Mouse (Mus musculus) limb, embryonic 15.5 days (tissue): ENCODE measurements around the gene Fcho2. TPM values are rescaled to one million over a fixed set of nuclear protein-coding genes. Genes with fewer than 3 reads are reported as not detected.
"Not testable (repeated sequence)": the region's sequence is repeated elsewhere in the genome, so short reads cannot be mapped to it uniquely, and the experiment has no call there.

Experiments
- ATAC-seq: fragments of 200-750 bp; cut with Nextera tagmentation; 2 replicates; pipeline ENCODE4 v1.8.0; 2017; ENCODE audit warnings: low read depth, moderate TSS enrichment; ENCODE audit not compliant: insufficient number of reproducible peaks, low FRiP score, low TSS enrichment
- H3K27ac ChIP-seq: fragments of 300-500 bp; sonication (generic); 2 replicates; pipeline ENCODE4 v1.5.1; 2015; ENCODE audit warnings: moderate library complexity, mild to moderate bottlenecking, inconsistent platforms
- H3K27me3 ChIP-seq: fragments of 300-500 bp; sonication (generic); 2 replicates; pipeline ENCODE4 v1.6.1; 2015; ENCODE audit warnings: inconsistent platforms
- H3K36me3 ChIP-seq: fragments of 300-500 bp; sonication (generic); 2 replicates; pipeline ENCODE4 v1.6.1; 2015; ENCODE audit warnings: inconsistent platforms
- H3K4me1 ChIP-seq: fragments of 300-500 bp; sonication (generic); 2 replicates; pipeline ENCODE4 v1.6.1; 2015; ENCODE audit warnings: inconsistent platforms
- H3K4me2 ChIP-seq: fragments of 300-500 bp; sonication (generic); 2 replicates; pipeline ENCODE4 v1.6.1; 2015; ENCODE audit warnings: mild to moderate bottlenecking, inconsistent platforms
- H3K4me3 ChIP-seq: fragments of 300-500 bp; sonication (generic); 2 replicates; pipeline ENCODE4 v1.5.1; 2015; ENCODE audit warnings: mild to moderate bottlenecking, inconsistent platforms
- H3K9ac ChIP-seq: fragments of 300-500 bp; sonication (generic); 2 replicates; pipeline ENCODE4 v1.6.1; 2015; ENCODE audit warnings: inconsistent platforms
- H3K9me3 ChIP-seq: fragments of 300-500 bp; sonication (generic); 2 replicates; pipeline ENCODE4 v1.6.1; 2016; ENCODE audit warnings: inconsistent platforms
- WGBS: fragments of 180-500 bp; shearing (Covaris S2); methylation state at CpG from one replicate; pipeline ENCODE4 v1.1.7; 2015; 5-methylcytosine and 5-hydroxymethylcytosine counted together
- polyA plus RNA-seq: library from polyadenylated mRNA; unstranded; fragments of >200 nt; fragmentation: Nextera tagmentation; extraction: Ambion mirVana; gene quantifications from 2 replicates; pipeline ENCODE4 v1.2.1, GENCODE M21; 2015

Gene Fcho2
- 29.3 and 32.4 TPM in 2 replicates for polyA plus RNA-seq

GRCm38 (mm10) chr13:98815147-98815785, at the start of gene Fcho2:
Gene Fcho2, minus strand, starts transcription at chr13:98815449.
- peak within 1 kb of the TSS; percentile 98 for H3K27ac ChIP-seq
- ATAC-seq: peak; percentile 96

GRCm38 (mm10) chr13:98855291-98855690, 40.0 kb upstream of the Fcho2 start:
- 86% methylated on average over 8 of the region's 8 CpGs for WGBS
- Histone ChIP-seq H3K27ac (no peak overlapping the region), H3K4me3 (no peak overlapping the region), H3K36me3 (peaks cover 63% of the 10 kb centered on the region), H3K4me2 (no peak overlapping the region), H3K9me3 (no peaks in the 10 kb centered on the region), H3K27me3 (no peaks in the 10 kb centered on the region), H3K9ac (no peak overlapping the region), H3K4me1 (no peaks in the 10 kb centered on the region)
- ATAC-seq: no peak

More at GRCm38 (mm10) chr13:98815147-98815785, at the start of gene Fcho2:
- under 1% methylated on average over 61 of the region's 61 CpGs for WGBS
- no peaks in the 10 kb centered on the region for H3K27me3 ChIP-seq
- H3K4me1 ChIP-seq: peaks cover 18% of the 10 kb centered on the region; the same call in 1 of the 2 replicates
- H3K36me3 ChIP-seq: no peaks in the 10 kb centered on the region
- peak within 1 kb of the TSS; percentile 95 for H3K9ac ChIP-seq
- peak within 1 kb of the TSS; percentile 50 for H3K4me2 ChIP-seq
- H3K4me3 ChIP-seq: peak within 1 kb of the TSS; percentile 90
- H3K9me3 ChIP-seq: no peaks in the 10 kb centered on the region

- no peaks in the 10 kb centered on the region for H3K4me1 ChIP-seq
- ATAC-seq: no peak
- H3K4me3 ChIP-seq: no peak overlapping the region
- peaks cover 38% of the 10 kb centered on the region for H3K36me3 ChIP-seq
- no peak overlapping the region for H3K9ac ChIP-seq
- WGBS: 96% methylated on average over 1 of the region's 1 CpGs
- no peak overlapping the region for H3K4me2 ChIP-seq
- no peaks in the 10 kb centered on the region for H3K9me3 ChIP-seq
- no peaks in the 10 kb centered on the region for H3K27me3 ChIP-seq
- H3K27ac ChIP-seq: no peak overlapping the region
Observed at GRCm38 (mm10) chr13:98845794-98846193, 30.5 kb upstream of the Fcho2 start.

- Histone ChIP-seq H3K4me2 (no peak overlapping the region), H3K4me3 (no peak overlapping the region), H3K27ac (no peak overlapping the region), H3K4me1 (no peaks in the 10 kb centered on the region), H3K27me3 (no peaks in the 10 kb centered on the region), H3K9ac (no peak overlapping the region), H3K9me3 (no peaks in the 10 kb centered on the region), H3K36me3 (peaks cover 28% of the 10 kb centered on the region)
- WGBS: 88% methylated on average over 6 of the region's 6 CpGs
- ATAC-seq: no peak
Observed at GRCm38 (mm10) chr13:98836423-98837088, 21.3 kb upstream of the Fcho2 start.

GRCm38 (mm10) chr13:98835740-98836139, 20.5 kb upstream of the Fcho2 start:
- Histone ChIP-seq H3K4me3 (no peak overlapping the region), H3K27me3 (no peaks in the 10 kb centered on the region), H3K9me3 (no peaks in the 10 kb centered on the region), H3K27ac (no peak overlapping the region), H3K4me2 (no peak overlapping the region), H3K9ac (no peak overlapping the region), H3K36me3 (peaks cover 25% of the 10 kb centered on the region), H3K4me1 (no peaks in the 10 kb centered on the region)
- no peak for ATAC-seq
- WGBS: 91% methylated on average over 5 of the region's 5 CpGs

- Histone ChIP-seq H3K4me1 (no peaks in the 10 kb centered on the region), H3K36me3 (peaks cover 19% of the 10 kb centered on the region), H3K9me3 (no peaks in the 10 kb centered on the region), H3K9ac (no peak overlapping the region), H3K4me3 (no peak overlapping the region), H3K27me3 (no peaks in the 10 kb centered on the region), H3K27ac (no peak overlapping the region), H3K4me2 (no peak overlapping the region)
- WGBS: 84% methylated on average over 3 of the region's 3 CpGs
- no peak for ATAC-seq
Observed at GRCm38 (mm10) chr13:98834723-98835122, 19.5 kb upstream of the Fcho2 start.

- 32% methylated on average over 1 of the region's 1 CpGs for WGBS
- Histone ChIP-seq H3K4me2 (no peak overlapping the region), H3K27ac (no peak overlapping the region), H3K9me3 (no peaks in the 10 kb centered on the region), H3K9ac (no peak overlapping the region), H3K4me3 (no peak overlapping the region), H3K36me3 (peaks cover 16% of the 10 kb centered on the region), H3K27me3 (no peaks in the 10 kb centered on the region), H3K4me1 (no peaks in the 10 kb centered on the region)
- no peak for ATAC-seq
Observed at GRCm38 (mm10) chr13:98834199-98834598, 18.9 kb upstream of the Fcho2 start.

GRCm38 (mm10) chr13:98832451-98833450, 17.5 kb upstream of the Fcho2 start:
- Histone ChIP-seq H3K9ac (no peak overlapping the region), H3K4me1 (no peaks in the 10 kb centered on the region), H3K4me2 (no peak overlapping the region), H3K9me3 (no peaks in the 10 kb centered on the region), H3K27ac (no peak overlapping the region), H3K36me3 (peaks cover 11% of the 10 kb centered on the region), H3K27me3 (no peaks in the 10 kb centered on the region), H3K4me3 (no peak overlapping the region)
- ATAC-seq: no peak
- WGBS: 76% methylated on average over 10 of the region's 10 CpGs

GRCm38 (mm10) chr13:98829026-98829425, 13.8 kb upstream of the Fcho2 start:
- H3K9ac ChIP-seq: not testable (repeated sequence)

GRCm38 (mm10) chr13:98825574-98825973, 10.3 kb upstream of the Fcho2 start:
- WGBS: 82% methylated on average over 4 of the region's 4 CpGs
- H3K27ac ChIP-seq: no peak overlapping the region
- H3K27me3 ChIP-seq: no peaks in the 10 kb centered on the region
- H3K9ac ChIP-seq: no peak overlapping the region
- H3K36me3 ChIP-seq: no peaks in the 10 kb centered on the region
- H3K9me3 ChIP-seq: no peaks in the 10 kb centered on the region
- H3K4me3 ChIP-seq: no peak overlapping the region
- no peaks in the 10 kb centered on the region for H3K4me1 ChIP-seq
- H3K4me2 ChIP-seq: no peak overlapping the region
- ATAC-seq: no peak

More at GRCm38 (mm10) chr13:98829026-98829425, 13.8 kb upstream of the Fcho2 start:
- 95% methylated on average over 6 of the region's 6 CpGs for WGBS
- ATAC-seq, H3K27me3 ChIP-seq, H3K9me3 ChIP-seq, H3K4me2 ChIP-seq, H3K4me3 ChIP-seq, H3K4me1 ChIP-seq, H3K36me3 ChIP-seq, H3K27ac ChIP-seq: not testable (repeated sequence)

- Histone ChIP-seq H3K4me1 (peaks cover 11% of the 10 kb centered on the region; the same call in 1 of the 2 replicates), H3K4me2 (no peak overlapping the region), H3K36me3 (no peaks in the 10 kb centered on the region), H3K27ac (no peak overlapping the region), H3K9me3 (no peaks in the 10 kb centered on the region), H3K4me3 (no peak overlapping the region), H3K27me3 (no peaks in the 10 kb centered on the region), H3K9ac (no peak overlapping the region)
- ATAC-seq: no peak
- WGBS: 41% methylated on average over 2 of the region's 2 CpGs
Observed at GRCm38 (mm10) chr13:98819094-98819493, 3.8 kb upstream of the Fcho2 start.
